Mouse (Mus musculus): ENCODE measurements around the gene Tom1l1. TPM values are rescaled to one million over a fixed set of nuclear protein-coding genes. Genes with fewer than 3 reads are reported as not detected.

The Tom1l1 gene
- polyA plus RNA-seq, 1 experiment = 11.6 TPM

GRCm38 (mm10) chr11:90612118-90612517 lies 76.0 kb downstream of the Tom1l1 start:
- Histone ChIP-seq H3K4me3 (ENCODE audit: insufficient read depth, low read depth, low read length) (no peak overlapping the region), H3K27ac (replicated peaks; ENCODE audit: low read depth, low read length) (no peak overlapping the region), H3K4me1 (ENCODE audit: control insufficient read depth, insufficient read depth, insufficient read length, low read length) (no peaks in the 10 kb centered on the region)

GRCm38 (mm10) chr11:90603066-90603465 lies 85.1 kb downstream of the Tom1l1 start:
- H3K4me3 ChIP-seq (ENCODE audit: insufficient read depth, low read depth, low read length) = no peak overlapping the region
- H3K4me1 ChIP-seq (ENCODE audit: control insufficient read depth, insufficient read depth, insufficient read length, low read length) = no peaks in the 10 kb centered on the region
- H3K27ac ChIP-seq (replicated peaks; ENCODE audit: low read depth, low read length) = no peak overlapping the region

GRCm38 (mm10) chr11:90595826-90596225 lies 92.3 kb downstream of the Tom1l1 start:
- Histone ChIP-seq H3K4me3 (ENCODE audit: insufficient read depth, low read depth, low read length) (no peak overlapping the region), H3K27ac (replicated peaks; ENCODE audit: low read depth, low read length) (no peak overlapping the region), H3K4me1 (ENCODE audit: control insufficient read depth, insufficient read depth, insufficient read length, low read length) (no peaks in the 10 kb centered on the region)

Other genes with a start within 250 kb of the Tom1l1 start
- 2.4 and 3.3 TPM in 2 replicates for gene Stxbp4, start 50.3 kb downstream of the Tom1l1 start, polyA plus RNA-seq (2012; ENCODE audit: insufficient read depth, insufficient read length, missing spikeins)
- 29.9 and 32.3 TPM in 2 replicates for gene Cox11, start 50.2 kb downstream of the Tom1l1 start, polyA plus RNA-seq (2012; ENCODE audit: insufficient read depth, insufficient read length, missing spikeins)